Mouse (Mus musculus): ENCODE data around the gene Vav1. TPM values are rescaled to one million over a fixed set of nuclear protein-coding genes. Genes with fewer than 3 reads are reported as not detected.

The Vav1 gene
- total RNA-seq, 4 experiments from 2014 or later: 2.9 to 9.2 (median 5.0) TPM

GRCm38 (mm10) chr17:57278537-57278936, 363 bp upstream of the Vav1 start:
- DNase-seq (ENCODE audit: low spot score in 2 of 2): no peak

GRCm38 (mm10) chr17:57279591-57280224, 808 bp downstream of the Vav1 start:
- DNase-seq (ENCODE audit: low spot score in 2 of 2): no peak

- no peak for DNase-seq (ENCODE audit: low spot score in 2 of 2)
Measured at GRCm38 (mm10) chr17:57280411-57280810, 1.5 kb downstream of the Vav1 start.

GRCm38 (mm10) chr17:57283906-57284305, 5.0 kb downstream of the Vav1 start:
- DNase-seq (ENCODE audit: low spot score in 2 of 2): no peak

GRCm38 (mm10) chr17:57285077-57285476, 6.2 kb downstream of the Vav1 start:
- DNase-seq (ENCODE audit: low spot score in 2 of 2): no peak

- DNase-seq (ENCODE audit: low spot score in 2 of 2): no peak
Measured at GRCm38 (mm10) chr17:57286718-57287355, 7.9 kb downstream of the Vav1 start.

GRCm38 (mm10) chr17:57289252-57289651, 10.4 kb downstream of the Vav1 start:
- DNase-seq (ENCODE audit: low spot score in 2 of 2): no peak

GRCm38 (mm10) chr17:57290001-57290670, 11.2 kb downstream of the Vav1 start:
- DNase-seq (ENCODE audit: low spot score in 2 of 2): no peak

- no peak for DNase-seq (ENCODE audit: low spot score in 2 of 2)
Measured at GRCm38 (mm10) chr17:57290671-57291055, 11.8 kb downstream of the Vav1 start.

GRCm38 (mm10) chr17:57292302-57292701, 13.4 kb downstream of the Vav1 start:
- no peak for DNase-seq (ENCODE audit: low spot score in 2 of 2)

GRCm38 (mm10) chr17:57292968-57293367, 14.1 kb downstream of the Vav1 start:
- no peak for DNase-seq (ENCODE audit: low spot score in 2 of 2)

- DNase-seq (ENCODE audit: low spot score in 2 of 2): no peak
Measured at GRCm38 (mm10) chr17:57295935-57296334, 17.0 kb downstream of the Vav1 start.

GRCm38 (mm10) chr17:57297040-57297439, 18.1 kb downstream of the Vav1 start:
- no peak for DNase-seq (ENCODE audit: low spot score in 2 of 2)

- no peak for DNase-seq (ENCODE audit: low spot score in 2 of 2)
Measured at GRCm38 (mm10) chr17:57305593-57305992, 26.7 kb downstream of the Vav1 start.

GRCm38 (mm10) chr17:57307074-57307473, 28.2 kb downstream of the Vav1 start:
- no peak for DNase-seq (ENCODE audit: low spot score in 2 of 2)

- DNase-seq (ENCODE audit: low spot score in 2 of 2): no peak
Measured at GRCm38 (mm10) chr17:57311801-57312200, 32.9 kb downstream of the Vav1 start.

- no peak for DNase-seq (ENCODE audit: low spot score in 2 of 2)
Measured at GRCm38 (mm10) chr17:57327615-57328014, 48.7 kb downstream of the Vav1 start.

- no peak for DNase-seq (ENCODE audit: low spot score in 2 of 2)
Measured at GRCm38 (mm10) chr17:57328944-57329343, 50.0 kb downstream of the Vav1 start.

GRCm38 (mm10) chr17:57330993-57331392, 52.1 kb downstream of the Vav1 start:
- DNase-seq (ENCODE audit: low spot score in 2 of 2): no peak

GRCm38 (mm10) chr17:57332241-57332640, 53.3 kb downstream of the Vav1 start:
- DNase-seq (ENCODE audit: low spot score in 2 of 2): no peak

GRCm38 (mm10) chr17:57334001-57334760, 55.3 kb downstream of the Vav1 start:
- no peak for DNase-seq (ENCODE audit: low spot score in 2 of 2)

- peak; percentile 40 to 73 for DNase-seq (ENCODE audit: low spot score in 2 of 2)
Measured at GRCm38 (mm10) chr17:57334761-57335150, 55.9 kb downstream of the Vav1 start.

Measured in left cerebral cortex, adult 8-10 months (tissue).